Mouse (Mus musculus) midbrain, postnatal 0 days (tissue): Measurements from ENCODE around the gene Mob2. TPM values are rescaled to one million over a fixed set of nuclear protein-coding genes. Genes with fewer than 3 reads are reported as not detected.

Experiments
- ATAC-seq: fragments of 200-750 bp; cut with Nextera tagmentation; 2 replicates; pipeline ENCODE4 v1.8.0; 2017; ENCODE audit warnings: moderate number of reproducible peaks, mild to moderate bottlenecking, moderate TSS enrichment, moderate library complexity; ENCODE audit not compliant: low FRiP score
- DNase-seq: peaks from one replicate; pipeline ENCODE4 v3.0.0-alpha.2; 2015; ENCODE audit warnings: low spot score
- H3K27ac ChIP-seq: fragments of 300-500 bp; sonication (generic); 2 replicates; pipeline ENCODE4 v1.5.1; 2014; ENCODE audit warnings: low read depth, mild to moderate bottlenecking, low read length, mixed read lengths
- H3K27me3 ChIP-seq: fragments of 300-500 bp; sonication (generic); 2 replicates; pipeline ENCODE4 v1.6.1; 2014; ENCODE audit warnings: low read length, control low read depth, mixed read lengths; ENCODE audit not compliant: insufficient read depth
- H3K36me3 ChIP-seq: fragments of 300-500 bp; sonication (generic); 2 replicates; pipeline ENCODE4 v1.6.1; 2014; ENCODE audit warnings: low read length, control low read depth, mixed read lengths; ENCODE audit not compliant: insufficient read depth
- H3K4me1 ChIP-seq: fragments of 300-500 bp; sonication (generic); 2 replicates; pipeline ENCODE4 v1.6.1; 2014; ENCODE audit warnings: mild to moderate bottlenecking, control low read depth, antibody characterized with exemption, low read length, mixed read lengths; ENCODE audit not compliant: insufficient read depth
- H3K4me2 ChIP-seq: fragments of 300-500 bp; sonication (generic); 2 replicates; pipeline ENCODE4 v1.6.1; 2014; ENCODE audit warnings: low read depth, mild to moderate bottlenecking, low read length, mixed read lengths; ENCODE audit not compliant: poor library complexity, severe bottlenecking
- H3K4me3 ChIP-seq: fragments of 300-500 bp; sonication (generic); 2 replicates; pipeline ENCODE4 v1.5.1; 2014; ENCODE audit warnings: low read depth, mild to moderate bottlenecking, low read length, moderate library complexity
- H3K9ac ChIP-seq: fragments of 300-500 bp; sonication (generic); replicated peaks from 2 replicates; pipeline ENCODE4 v1.6.1; 2014; ENCODE audit warnings: mild to moderate bottlenecking, low read length, moderate library complexity, mixed read lengths; ENCODE audit not compliant: poor library complexity, severe bottlenecking
- H3K9me3 ChIP-seq: fragments of 300-500 bp; sonication (generic); 2 replicates; pipeline ENCODE4 v1.6.1; 2016; ENCODE audit warnings: low read length, control low read depth
- CTCF ChIP-seq: IDR thresholded peaks from 2 replicates; pipeline ENCODE4 v1.5.1; 2016; ENCODE audit warnings: antibody characterized with exemption, mild to moderate bottlenecking
- WGBS: fragments of 180-500 bp; shearing (Covaris S2); extraction: QIAGEN DNeasy Blood & Tissue Kit; methylation state at CpG from one replicate; pipeline ENCODE4 v1.1.7; 2014; 5-methylcytosine and 5-hydroxymethylcytosine counted together
- polyA plus RNA-seq: library from polyadenylated mRNA; unstranded; fragments of >200 nt; fragmentation: Nextera tagmentation; extraction: Ambion mirVana; gene quantifications from 2 replicates; pipeline ENCODE4 v1.2.1, GENCODE M21; 2015
- total RNA-seq: library from RNA; depleted of rRNA; stranded (reverse); fragments of >200 nt; gene quantifications from 2 replicates; pipeline ENCODE4 v1.2.3, GENCODE M21; 2014; rRNA removed

The Mob2 gene
- total RNA-seq (27.4 and 31.6 TPM in 2 replicates), polyA plus RNA-seq (38.0 and 41.3 TPM in 2 replicates)

GRCm38 (mm10) chr7:142060931-142061565 is at the start of gene Mob2:
Gene Mob2 (minus strand): TSS chr7:142061065.
- Histone ChIP-seq H3K36me3 (0 out of 2 replicates have a peak, but pooled peaks cover 4% of the 10 kb centered on the region), H3K9ac (peak within 1 kb of the TSS; percentile 74), H3K4me2 (peak within 1 kb of the TSS; percentile 97), H3K27me3 (no peaks in the 10 kb centered on the region), H3K4me1 (peaks cover 12% of the 10 kb centered on the region; the same call in 1 of the 2 replicates), H3K27ac (peak within 1 kb of the TSS; percentile 47; the same call in 1 of the 2 replicates), H3K9me3 (no peaks in the 10 kb centered on the region), H3K4me3 (peak within 1 kb of the TSS; percentile 97)
- WGBS, result under 1% methylated on average over 49 of the region's 49 CpGs
- no peak for TF ChIP-seq CTCF
- DNase-seq, result peak; percentile 89
- peak; percentile 95 for ATAC-seq

- H3K9me3 ChIP-seq, result no peaks in the 10 kb centered on the region
- 60% methylated on average over 5 of the region's 5 CpGs for WGBS
These were observed 43.9 kb upstream of the Mob2 start for GRCm38 (mm10) chr7:142104747-142105146.

DNA sequence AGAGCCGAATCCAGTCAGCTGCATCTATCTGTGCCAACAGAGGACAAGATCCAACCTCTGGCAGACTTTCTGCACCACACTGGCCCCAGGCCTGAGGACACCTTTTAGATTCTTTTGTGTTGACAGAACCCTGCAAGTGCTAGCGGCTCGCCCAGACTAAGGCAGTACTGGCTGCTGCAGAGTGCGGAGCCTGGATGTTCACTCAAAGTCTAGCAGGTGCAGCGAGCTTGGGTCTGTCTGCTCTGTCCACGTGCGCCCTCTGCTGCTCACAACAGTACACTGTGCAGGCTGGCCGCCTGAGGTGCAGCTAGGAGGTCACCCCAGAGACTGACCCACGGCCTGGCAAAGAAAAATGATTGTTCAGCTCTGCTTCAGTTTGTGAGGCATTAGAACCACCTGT is 36.9 kb upstream of the Mob2 start:
- Histone ChIP-seq H3K4me3 (peak overlapping the region; percentile 16; the same call in 1 of the 2 replicates), H3K27me3 (no peaks in the 10 kb centered on the region), H3K27ac (no peak overlapping the region), H3K4me1 (peaks cover 14% of the 10 kb centered on the region; the same call in 1 of the 2 replicates), H3K9ac (peak overlapping the region; percentile 37; the same call in 1 of the 2 replicates), H3K9me3 (no peaks in the 10 kb centered on the region), H3K36me3 (no peaks in the 10 kb centered on the region), H3K4me2 (peak overlapping the region; percentile 36)
- 8% methylated on average over 9 of the region's 9 CpGs for WGBS
- peak; percentile 94 for TF ChIP-seq CTCF
- ATAC-seq, result peak; percentile 45; the same call in 1 of the 2 replicates
- DNase-seq, result peak; percentile 89

More at GRCm38 (mm10) chr7:142104747-142105146, 43.9 kb upstream of the Mob2 start:
- no peak overlapping the region for H3K27ac ChIP-seq
- no peak overlapping the region for H3K4me2 ChIP-seq
- no peak overlapping the region for H3K4me3 ChIP-seq
- no peak for TF ChIP-seq CTCF
- no peak overlapping the region for H3K9ac ChIP-seq
- ATAC-seq (no peak), DNase-seq (no peak)
- no peaks in the 10 kb centered on the region for H3K4me1 ChIP-seq
- H3K27me3 ChIP-seq, result no peaks in the 10 kb centered on the region
- H3K36me3 ChIP-seq, result no peaks in the 10 kb centered on the region

- H3K27me3 ChIP-seq, result no peaks in the 10 kb centered on the region
- H3K27ac ChIP-seq, result no peak overlapping the region
- H3K9me3 ChIP-seq, result no peaks in the 10 kb centered on the region
- H3K36me3 ChIP-seq, result no peaks in the 10 kb centered on the region
- H3K4me2 ChIP-seq, result peak overlapping the region; percentile 98
- DNase-seq, result no peak
- H3K9ac ChIP-seq, result no peak overlapping the region
- ATAC-seq, result no peak
- no peak for TF ChIP-seq CTCF
- no peak overlapping the region; the same call in 1 of the 2 replicates for H3K4me3 ChIP-seq
- WGBS, result 69% methylated on average over 4 of the region's 4 CpGs
- H3K4me1 ChIP-seq, result peaks cover 23% of the 10 kb centered on the region; the same call in 1 of the 2 replicates
These were observed 35.8 kb upstream of the Mob2 start for GRCm38 (mm10) chr7:142096701-142097100.

DNA sequence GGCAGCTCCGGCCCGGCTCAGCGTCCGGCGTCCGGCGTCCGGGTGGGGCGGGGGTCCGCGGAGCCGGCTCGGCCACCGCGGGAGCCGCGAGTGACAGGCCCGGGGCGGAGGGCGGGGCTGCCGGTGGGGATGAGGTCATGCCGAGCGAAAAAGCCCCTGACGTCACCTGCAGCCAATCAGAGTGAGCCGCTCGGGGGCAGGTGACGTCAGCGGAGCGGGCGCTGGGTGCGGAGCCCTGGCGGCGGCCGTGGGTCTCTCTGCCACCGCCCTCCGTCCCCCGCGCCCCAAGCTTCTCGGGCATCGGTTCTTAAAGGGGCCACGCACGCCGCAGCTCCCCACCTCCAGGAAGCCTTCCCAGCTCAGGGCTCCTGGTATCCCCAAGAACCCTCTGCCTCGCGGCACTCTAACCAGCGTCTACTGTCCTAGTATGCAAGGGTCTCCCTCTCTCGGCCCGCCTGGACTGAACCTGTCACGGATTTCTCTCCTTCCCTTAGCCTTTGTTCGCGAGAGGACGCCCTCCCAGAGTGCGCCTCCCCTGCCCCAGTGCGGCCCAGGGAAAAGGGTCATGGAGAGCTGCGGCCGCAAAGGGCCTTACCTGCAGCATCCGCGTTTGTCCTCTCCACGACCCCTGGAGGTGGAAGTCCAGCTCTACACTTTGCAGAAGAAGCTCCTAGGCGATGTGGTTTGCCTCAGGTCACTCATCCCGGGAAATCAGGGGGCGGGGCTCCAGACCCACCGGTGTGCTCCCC is 34.5 kb upstream of the Mob2 start, which contains the start of gene Dusp8:
Gene Dusp8 (minus strand): TSS at position 661 of the 749 bp plus-strand sequence.
- peaks cover 36% of the 10 kb centered on the region for H3K4me1 ChIP-seq
- H3K27me3 ChIP-seq, result no peaks in the 10 kb centered on the region
- DNase-seq (peak; percentile 96), ATAC-seq (peak; percentile 83)
- H3K4me2 ChIP-seq, result peak within 1 kb of the TSS; percentile 98
- peak within 1 kb of the TSS; percentile 85 for H3K4me3 ChIP-seq
- peak within 1 kb of the TSS; percentile 93 for H3K9ac ChIP-seq
- peak within 1 kb of the TSS; percentile 95 for H3K27ac ChIP-seq
- TF ChIP-seq CTCF, result peak; percentile 62
- H3K9me3 ChIP-seq, result no peaks in the 10 kb centered on the region
- no peaks in the 10 kb centered on the region for H3K36me3 ChIP-seq
- WGBS, result 2% methylated on average over 57 of the region's 63 CpGs
